Mouse (Mus musculus) forebrain, embryonic 13.5 days (tissue): Measurements from ENCODE around the gene Lamp1. TPM values are rescaled to one million over a fixed set of nuclear protein-coding genes. Genes with fewer than 3 reads are reported as not detected.
A peak's percentile ranks its signal among the peaks of the same experiment; 100 is the strongest.

ENCODE experiments used
- microRNA counts: library from miRNA; unstranded; fragments of <30 nt; microRNA quantifications from one replicate; lab custom pipeline; 2016
- microRNA-seq: library from miRNA; unstranded; fragments of <30 nt; microRNA quantifications from one replicate; pipeline ENCODE4, GENCODE M21; 2016
- polyA plus RNA-seq: library from polyadenylated mRNA; unstranded; fragments of >200 nt; fragmentation: Nextera tagmentation; extraction: Ambion mirVana; gene quantifications from 2 replicates; pipeline ENCODE4 v1.2.1, GENCODE M21; 2015

Gene Lamp1
- polyA plus RNA-seq, 1 experiment from 2014 or later = 194 TPM

MicroRNA genes within 50 kb of the gene (microRNA counts, 519-probe panel; counts per million panel counts)
- 2,091 counts per million, percentile 58 among the panel's probes with 10 or more counts for microRNA mmu-miR-1968 (lab: Ali Mortazavi, UCI)

Small RNA genes within 50 kb of the gene (microRNA-seq; reads per million reads assigned to microRNA genes)
- gene Mir1968 (29.2 reads per million, percentile 36 among the genes with 10 or more reads in this experiment), gene Mir7065 (not detected)

Other genes with a start within 250 kb of the Lamp1 start
- gene F7, start 133.1 kb upstream of the Lamp1 start, polyA plus RNA-seq = 0.09 and 0.15 TPM in 2 replicates
- gene F10, start 121.9 kb upstream of the Lamp1 start, polyA plus RNA-seq = 0.35 TPM in 2 replicates
- 0.92 and 1.1 TPM in 2 replicates for gene Proz, start 98.2 kb upstream of the Lamp1 start, polyA plus RNA-seq
- gene Pcid2, start 53.7 kb upstream of the Lamp1 start, polyA plus RNA-seq = 49.8 and 52.5 TPM in 2 replicates
- gene Cul4a, start 53.5 kb upstream of the Lamp1 start, polyA plus RNA-seq = 66.3 and 69.0 TPM in 2 replicates
- gene Grtp1, start 41.5 kb downstream of the Lamp1 start, polyA plus RNA-seq = 23.6 and 26.9 TPM in 2 replicates
- gene Adprhl1, start 95.0 kb downstream of the Lamp1 start, polyA plus RNA-seq = 0.97 TPM in 1 of 2 replicates, not detected in the other
- gene Dcun1d2, start 129.0 kb downstream of the Lamp1 start, polyA plus RNA-seq = 31.6 and 35.1 TPM in 2 replicates
- 40.3 and 40.4 TPM in 2 replicates for gene Tmco3, start 129.0 kb downstream of the Lamp1 start, polyA plus RNA-seq
- gene Tfdp1, start 179.6 kb downstream of the Lamp1 start, polyA plus RNA-seq = 167 and 170 TPM in 2 replicates
- not detected in 2 replicates for gene Atp4b, start 237.7 kb downstream of the Lamp1 start, polyA plus RNA-seq
- 0.03 TPM in 1 of 2 replicates, not detected in the other for gene Grk1, start 245.9 kb downstream of the Lamp1 start, polyA plus RNA-seq